Mouse (Mus musculus): ENCODE measurements at regions not wholly inside any gene's neighbourhood (a gene's known extent, or its start where the extent isn't known, plus 50 kb on each side); places are given as distances from the start of the nearest gene placed in this dataset.

DNA sequence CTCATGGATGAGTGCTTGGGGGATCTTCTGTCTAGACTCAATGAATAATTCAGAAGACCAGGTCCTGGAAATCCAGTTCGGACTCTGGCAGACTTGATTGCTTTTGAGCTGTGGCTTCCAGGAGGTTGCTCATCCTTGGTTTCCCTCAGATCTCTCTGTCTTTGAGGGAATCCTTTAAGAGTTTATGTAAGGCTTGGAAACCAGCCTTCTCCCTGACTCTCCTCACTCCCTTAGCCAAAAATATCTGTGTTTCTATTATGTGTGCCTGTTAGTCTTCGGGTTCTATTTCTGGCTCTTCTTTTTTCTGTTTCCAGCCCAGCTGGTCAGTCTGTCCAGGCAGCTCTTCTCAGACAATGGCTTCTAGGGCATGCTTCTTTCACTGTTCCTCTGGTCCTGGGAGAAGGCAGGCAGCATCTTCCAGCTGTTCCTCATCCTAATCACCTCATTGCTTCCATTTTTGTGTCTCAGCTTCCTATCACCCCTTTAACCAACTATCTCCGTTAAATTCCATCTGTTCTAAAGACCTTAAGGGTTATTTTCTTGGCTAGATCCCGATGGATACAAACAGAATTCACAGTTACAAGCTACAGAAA is 139.3 kb upstream of the Vldlr start:
- no peak for DNase-seq
- WGBS: 91% methylated on average over 4 of the region's 4 CpGs

GRCm38 (mm10) chr19:27087344-27087743 is 128.9 kb upstream of the Vldlr start:
- 93% methylated on average over 2 of the region's 2 CpGs for WGBS

More for the DNA sequence above, 139.3 kb upstream of the Vldlr start:
- no peak overlapping the region for H3K27ac ChIP-seq (ENCODE audit: control insufficient read depth, insufficient read depth, low read length)
- TF ChIP-seq CTCF (IDR thresholded peaks at IDR 0.05; ENCODE audit: borderline replicate concordance, control insufficient read depth, extremely low read depth, insufficient read depth, low read length, poor library complexity) (no peak), POLR2A (IDR thresholded peaks at IDR 0.05; ENCODE audit: control insufficient read depth, extremely low read depth, insufficient read depth, low read length, poor library complexity) (no peak)
- H3K36me3 ChIP-seq (ENCODE audit: control insufficient read depth, insufficient read depth, low read length): no peaks in the 10 kb centered on the region
- H3K27me3 ChIP-seq (ENCODE audit: control insufficient read depth, insufficient read depth, low read length): no peaks in the 10 kb centered on the region
- H3K4me3 ChIP-seq (ENCODE audit: control insufficient read depth, insufficient read depth, low read length): no peak overlapping the region
- no peaks in the 10 kb centered on the region for H3K4me1 ChIP-seq (replicated peaks; ENCODE audit: control insufficient read depth, insufficient read depth, low read length)

DNA sequence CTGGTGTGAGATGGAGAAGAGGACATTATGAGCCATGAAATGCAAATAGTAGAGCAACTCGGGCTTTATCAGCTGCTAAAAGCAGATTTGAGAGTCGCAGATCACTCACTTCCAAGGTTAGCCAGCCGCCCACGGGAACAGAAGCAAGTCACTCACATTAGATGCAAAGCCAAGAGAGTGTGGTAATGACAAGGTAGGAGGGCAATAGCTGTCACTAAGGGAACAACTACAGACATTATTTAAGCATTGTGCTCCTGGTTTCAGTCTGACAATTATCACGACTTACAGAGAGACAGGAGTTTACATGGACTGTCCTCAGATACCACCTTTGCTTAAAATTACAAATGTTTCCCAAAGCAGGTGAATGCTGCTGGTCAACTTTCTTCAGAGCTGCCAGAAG is 128.5 kb upstream of the Vldlr start:
- DNase-seq: no peak
- Histone ChIP-seq H3K4me1 (replicated peaks; ENCODE audit: control insufficient read depth, insufficient read depth, low read length) (no peaks in the 10 kb centered on the region), H3K27me3 (ENCODE audit: control insufficient read depth, insufficient read depth, low read length) (no peaks in the 10 kb centered on the region), H3K36me3 (ENCODE audit: control insufficient read depth, insufficient read depth, low read length) (no peaks in the 10 kb centered on the region), H3K27ac (ENCODE audit: control insufficient read depth, insufficient read depth, low read length) (no peak overlapping the region), H3K4me3 (ENCODE audit: control insufficient read depth, insufficient read depth, low read length) (no peak overlapping the region)
- 95% methylated on average over 5 of the region's 5 CpGs for WGBS
- TF ChIP-seq CTCF (IDR thresholded peaks at IDR 0.05; ENCODE audit: borderline replicate concordance, control insufficient read depth, extremely low read depth, insufficient read depth, low read length, poor library complexity) (no peak), POLR2A (IDR thresholded peaks at IDR 0.05; ENCODE audit: control insufficient read depth, extremely low read depth, insufficient read depth, low read length, poor library complexity) (no peak)

More at GRCm38 (mm10) chr19:27087344-27087743, 128.9 kb upstream of the Vldlr start:
- no peak overlapping the region for H3K27ac ChIP-seq (ENCODE audit: control insufficient read depth, insufficient read depth, low read length)
- no peak for DNase-seq
- H3K27me3 ChIP-seq (ENCODE audit: control insufficient read depth, insufficient read depth, low read length): no peaks in the 10 kb centered on the region
- H3K4me3 ChIP-seq (ENCODE audit: control insufficient read depth, insufficient read depth, low read length): no peak overlapping the region
- H3K36me3 ChIP-seq (ENCODE audit: control insufficient read depth, insufficient read depth, low read length): no peaks in the 10 kb centered on the region
- no peak for TF ChIP-seq POLR2A (IDR thresholded peaks at IDR 0.05; ENCODE audit: control insufficient read depth, extremely low read depth, insufficient read depth, low read length, poor library complexity)
- no peak for TF ChIP-seq CTCF (IDR thresholded peaks at IDR 0.05; ENCODE audit: borderline replicate concordance, control insufficient read depth, extremely low read depth, insufficient read depth, low read length, poor library complexity)
- H3K4me1 ChIP-seq (replicated peaks; ENCODE audit: control insufficient read depth, insufficient read depth, low read length): no peaks in the 10 kb centered on the region

DNA sequence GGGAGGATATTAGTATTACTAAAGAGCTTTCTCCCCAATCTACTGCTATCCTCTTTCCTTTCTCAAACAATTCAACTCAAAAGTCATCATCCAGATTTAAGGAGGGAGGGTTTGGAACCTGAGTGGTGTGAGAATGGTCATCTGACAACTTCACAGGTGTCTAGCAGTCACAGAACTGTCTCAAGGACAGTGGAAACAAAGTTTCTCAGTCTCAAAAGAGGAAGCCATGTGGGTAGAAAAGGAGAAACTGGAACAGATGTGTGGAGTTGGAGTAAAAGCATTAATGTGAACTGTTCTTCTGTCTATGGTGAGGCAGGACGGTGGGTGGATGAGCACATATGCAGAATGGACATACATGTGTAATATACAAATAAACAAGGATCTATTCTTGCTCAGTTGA is 127.2 kb upstream of the Vldlr start:
- DNase-seq: no peak
- WGBS: 22% methylated on average over 1 of the region's 1 CpGs
- TF ChIP-seq CTCF (IDR thresholded peaks at IDR 0.05; ENCODE audit: borderline replicate concordance, control insufficient read depth, extremely low read depth, insufficient read depth, low read length, poor library complexity) (no peak), POLR2A (IDR thresholded peaks at IDR 0.05; ENCODE audit: control insufficient read depth, extremely low read depth, insufficient read depth, low read length, poor library complexity) (no peak)
- H3K4me3 ChIP-seq (ENCODE audit: control insufficient read depth, insufficient read depth, low read length): no peak overlapping the region
- no peaks in the 10 kb centered on the region for H3K4me1 ChIP-seq (replicated peaks; ENCODE audit: control insufficient read depth, insufficient read depth, low read length)
- H3K27me3 ChIP-seq (ENCODE audit: control insufficient read depth, insufficient read depth, low read length): no peaks in the 10 kb centered on the region
- H3K36me3 ChIP-seq (ENCODE audit: control insufficient read depth, insufficient read depth, low read length): no peaks in the 10 kb centered on the region
- no peak overlapping the region for H3K27ac ChIP-seq (ENCODE audit: control insufficient read depth, insufficient read depth, low read length)

DNA sequence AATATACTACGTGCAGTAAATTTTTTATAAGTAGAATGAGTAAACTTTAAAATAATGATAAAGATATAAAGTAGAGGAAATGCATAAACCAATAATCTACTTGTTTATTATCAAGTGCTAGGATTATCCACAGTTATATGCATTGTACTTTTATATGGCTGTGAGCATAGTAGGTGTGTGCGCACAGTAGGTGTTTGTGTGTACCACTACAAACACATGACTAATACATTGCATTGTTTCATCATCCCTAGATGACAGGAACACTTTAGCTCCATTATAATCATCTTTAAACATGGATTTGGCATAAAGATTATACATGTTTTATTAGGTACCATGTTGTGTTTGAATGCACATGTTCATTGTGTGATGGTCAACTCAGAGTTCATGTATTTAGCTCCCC is 124.7 kb upstream of the Vldlr start:
- Histone ChIP-seq H3K4me3 (ENCODE audit: control insufficient read depth, insufficient read depth, low read length) (no peak overlapping the region), H3K4me1 (replicated peaks; ENCODE audit: control insufficient read depth, insufficient read depth, low read length) (no peaks in the 10 kb centered on the region), H3K36me3 (ENCODE audit: control insufficient read depth, insufficient read depth, low read length) (no peaks in the 10 kb centered on the region), H3K27me3 (ENCODE audit: control insufficient read depth, insufficient read depth, low read length) (no peaks in the 10 kb centered on the region), H3K27ac (ENCODE audit: control insufficient read depth, insufficient read depth, low read length) (no peak overlapping the region)
- TF ChIP-seq CTCF (IDR thresholded peaks at IDR 0.05; ENCODE audit: borderline replicate concordance, control insufficient read depth, extremely low read depth, insufficient read depth, low read length, poor library complexity): no peak
- TF ChIP-seq POLR2A (IDR thresholded peaks at IDR 0.05; ENCODE audit: control insufficient read depth, extremely low read depth, insufficient read depth, low read length, poor library complexity): no peak
- no peak for DNase-seq
- WGBS: 97% methylated on average over 2 of the region's 2 CpGs

- 86% methylated on average over 13 of the region's 13 CpGs for WGBS
- H3K4me3 ChIP-seq (ENCODE audit: control insufficient read depth, insufficient read depth, low read length): no peak overlapping the region
- DNase-seq: no peak
- TF ChIP-seq CTCF (IDR thresholded peaks at IDR 0.05; ENCODE audit: borderline replicate concordance, control insufficient read depth, extremely low read depth, insufficient read depth, low read length, poor library complexity): no peak
- no peak for TF ChIP-seq POLR2A (IDR thresholded peaks at IDR 0.05; ENCODE audit: control insufficient read depth, extremely low read depth, insufficient read depth, low read length, poor library complexity)
- H3K4me1 ChIP-seq (replicated peaks; ENCODE audit: control insufficient read depth, insufficient read depth, low read length): no peaks in the 10 kb centered on the region
- no peaks in the 10 kb centered on the region for H3K36me3 ChIP-seq (ENCODE audit: control insufficient read depth, insufficient read depth, low read length)
- H3K27me3 ChIP-seq (ENCODE audit: control insufficient read depth, insufficient read depth, low read length): no peaks in the 10 kb centered on the region
- H3K27ac ChIP-seq (ENCODE audit: control insufficient read depth, insufficient read depth, low read length): no peak overlapping the region
Measured at GRCm38 (mm10) chr19:27094777-27095478, 121.4 kb upstream of the Vldlr start.

Measured in thymus, adult 2 months (tissue).